Mouse (Mus musculus) ES-E14 (cell line): ENCODE data around the gene Kirrel3.

Source experiments
- CHD2 ChIP-seq: IDR thresholded peaks from 2 replicates; pipeline ENCODE4 v1.6.1; 2014; ENCODE audit warnings: mild to moderate bottlenecking, low read depth, low read length, inconsistent platforms
- HCFC1 ChIP-seq: IDR thresholded peaks from 2 replicates; pipeline ENCODE4 v1.6.1; 2012; ENCODE audit warnings: low read length, inconsistent platforms, borderline replicate concordance; ENCODE audit not compliant: insufficient read depth
- ZNF384 ChIP-seq: IDR thresholded peaks from 2 replicates; pipeline ENCODE4 v1.6.1; 2012; ENCODE audit warnings: low read depth, low read length, inconsistent platforms

GRCm38 (mm10) chr9:34605486-34605885 lies 119.8 kb downstream of the Kirrel3 start:
- TF ChIP-seq HCFC1 (no peak), CHD2 (no peak), ZNF384 (no peak)
